Mouse (Mus musculus) forelimb bud, embryonic 11.5 days (tissue): Measurements from ENCODE around the gene Gm48551.

Source experiments
- DNase-seq: peaks from one replicate; pipeline ENCODE4 v3.0.0-alpha.2; 2012; ENCODE audit warnings: low read depth, low spot score

Gene Gm48551

DNA sequence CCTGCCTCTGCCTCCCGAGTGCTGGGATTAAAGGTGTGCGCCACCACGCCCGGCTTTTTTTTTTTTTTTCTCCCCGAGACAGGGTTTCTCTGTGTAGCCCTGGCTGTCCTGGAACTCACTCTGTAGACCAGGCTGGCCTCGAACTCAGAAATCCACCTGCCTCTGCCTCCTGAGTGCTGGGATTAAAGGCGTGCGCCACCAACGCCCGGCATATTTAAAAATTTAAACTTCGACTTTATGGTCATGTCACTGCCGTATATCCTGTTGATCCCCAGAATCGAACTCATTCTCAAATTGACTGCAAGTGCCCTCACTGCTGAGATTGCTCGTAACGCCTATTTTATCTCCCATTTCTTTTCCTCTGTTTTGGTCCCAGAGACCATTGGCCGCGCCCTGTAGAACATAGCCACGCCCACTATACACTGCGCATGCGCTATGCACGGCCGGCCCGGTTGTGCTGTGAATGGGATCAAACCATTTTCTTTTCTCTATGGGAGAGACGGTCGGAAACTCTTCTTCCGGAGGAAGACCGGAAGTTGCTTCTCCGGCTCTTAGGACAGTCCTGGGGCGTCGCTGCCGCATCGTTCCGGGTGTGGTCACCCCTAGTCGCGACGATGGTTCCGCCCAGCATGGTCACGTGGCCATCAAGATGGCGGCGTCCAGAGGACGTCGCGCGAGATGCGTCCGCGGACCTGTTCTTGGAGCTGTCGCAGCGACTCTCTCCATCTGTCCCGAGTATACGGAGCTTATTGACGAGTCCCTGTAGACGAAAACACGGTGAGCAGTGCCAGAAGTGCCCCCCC lies at the start of gene Gm48551, which contains the start of gene Dohh:
Gene Gm48551 (plus strand): TSS at position 665 of the 803 bp plus-strand sequence.
Gene Dohh (plus strand): TSS at position 627 of the 803 bp plus-strand sequence.
- DNase-seq = peak; percentile 97

DNA sequence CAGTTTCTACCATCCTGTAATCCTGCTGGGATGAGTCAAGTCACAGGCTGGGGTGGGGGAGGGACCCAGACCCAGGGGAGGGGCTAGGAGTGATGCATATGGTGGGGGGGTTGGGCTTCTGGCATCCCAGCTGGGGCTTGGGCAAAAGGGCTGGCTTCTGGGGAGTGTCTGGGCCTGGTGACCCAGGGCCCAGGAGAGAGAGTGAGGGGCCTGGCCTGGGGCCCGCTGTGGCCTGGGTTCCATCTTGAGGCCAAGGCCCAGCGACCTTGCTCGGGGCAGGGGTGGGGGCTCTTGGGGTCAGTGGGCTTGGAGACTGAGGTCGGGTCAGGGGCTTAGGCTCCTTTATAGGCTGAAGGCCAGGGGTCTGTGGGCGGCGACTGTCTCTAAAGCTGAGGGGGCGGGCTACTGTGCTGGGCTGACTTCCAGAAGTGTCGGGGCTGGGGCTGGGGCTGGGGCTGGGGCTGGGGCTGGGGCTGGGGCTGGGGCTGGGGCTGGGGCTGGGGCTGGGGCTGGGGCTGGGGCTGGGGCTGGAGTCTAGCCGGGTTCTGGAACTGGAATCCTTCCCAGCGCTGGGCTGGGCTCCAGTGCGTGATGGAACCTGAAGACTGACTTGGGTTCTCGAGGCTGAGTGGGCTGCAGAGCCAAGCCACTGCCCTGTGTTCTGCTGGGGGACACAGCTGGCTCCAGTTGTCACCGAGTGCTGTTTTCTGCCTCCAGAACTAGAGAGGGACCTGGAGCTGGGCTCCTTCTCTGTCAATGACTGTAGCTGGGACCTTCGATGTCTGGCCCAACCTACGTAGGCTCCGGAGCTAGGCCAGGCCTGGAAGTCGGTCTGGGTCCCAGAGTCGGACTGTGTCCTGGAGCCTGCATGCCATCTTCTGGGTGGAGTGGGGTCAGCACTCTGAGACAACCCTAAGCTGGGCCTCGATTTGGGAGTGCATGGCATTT lies 48.6 kb upstream of the Gm48551 start:
- DNase-seq = no peak

DNA sequence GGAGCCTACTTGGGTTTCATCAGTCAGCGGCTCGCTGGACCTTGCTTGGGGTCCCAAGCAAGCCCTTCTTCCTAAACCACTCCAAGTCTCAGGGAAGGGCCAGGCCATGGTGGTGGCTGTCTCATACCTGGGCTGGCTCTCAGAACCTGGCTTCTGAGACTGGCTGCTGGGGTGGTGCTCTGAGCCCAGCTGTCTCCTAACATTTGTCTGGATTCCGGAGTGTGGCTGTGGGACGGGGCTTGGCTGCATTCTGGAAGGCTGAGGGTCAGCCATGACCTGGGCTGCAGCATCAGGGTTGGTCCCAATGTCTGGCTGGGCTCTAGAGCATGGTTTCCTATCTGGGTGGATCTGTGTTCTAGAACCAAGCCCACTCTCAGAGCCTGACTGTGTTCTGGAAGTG lies 47.7 kb upstream of the Gm48551 start:
- DNase-seq = no peak

DNA sequence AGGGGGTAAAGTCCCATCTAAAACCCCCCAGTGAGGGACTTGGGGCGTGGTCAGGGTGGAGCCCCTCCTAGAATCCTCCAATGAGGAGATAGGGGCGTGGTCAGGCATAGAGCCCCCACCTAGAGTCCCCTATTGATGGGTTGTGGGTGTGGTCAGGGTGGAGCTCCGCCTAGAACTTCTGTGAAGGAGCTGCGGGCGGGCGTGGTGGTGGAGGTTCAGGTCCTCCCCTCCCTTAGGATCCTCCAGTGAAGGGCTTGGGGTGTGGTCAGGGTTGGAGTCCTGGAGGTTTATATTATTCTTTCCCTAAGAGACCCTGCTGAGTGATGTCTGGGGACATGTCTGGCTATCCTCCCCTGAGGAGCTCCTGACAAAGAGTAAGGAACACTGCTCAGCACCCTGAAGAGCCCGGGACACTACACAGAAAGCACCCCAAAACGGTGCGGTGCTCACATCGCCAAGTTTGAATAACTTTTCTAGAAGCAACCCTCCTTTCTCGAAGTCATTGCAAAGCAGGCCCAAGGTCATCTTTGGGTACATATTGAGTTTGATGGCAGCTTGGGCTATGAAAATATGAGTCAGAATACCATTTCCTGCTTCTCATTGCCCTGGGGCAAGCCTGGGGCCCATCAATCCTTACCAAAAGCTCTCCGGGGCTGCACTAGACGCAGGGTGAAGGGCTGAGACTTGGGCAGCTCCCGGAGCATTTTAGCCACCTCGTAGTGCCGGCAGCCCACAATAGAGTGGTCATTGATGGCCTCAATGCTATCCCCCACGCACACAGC lies 43.5 kb upstream of the Gm48551 start:
- no peak for DNase-seq

DNA sequence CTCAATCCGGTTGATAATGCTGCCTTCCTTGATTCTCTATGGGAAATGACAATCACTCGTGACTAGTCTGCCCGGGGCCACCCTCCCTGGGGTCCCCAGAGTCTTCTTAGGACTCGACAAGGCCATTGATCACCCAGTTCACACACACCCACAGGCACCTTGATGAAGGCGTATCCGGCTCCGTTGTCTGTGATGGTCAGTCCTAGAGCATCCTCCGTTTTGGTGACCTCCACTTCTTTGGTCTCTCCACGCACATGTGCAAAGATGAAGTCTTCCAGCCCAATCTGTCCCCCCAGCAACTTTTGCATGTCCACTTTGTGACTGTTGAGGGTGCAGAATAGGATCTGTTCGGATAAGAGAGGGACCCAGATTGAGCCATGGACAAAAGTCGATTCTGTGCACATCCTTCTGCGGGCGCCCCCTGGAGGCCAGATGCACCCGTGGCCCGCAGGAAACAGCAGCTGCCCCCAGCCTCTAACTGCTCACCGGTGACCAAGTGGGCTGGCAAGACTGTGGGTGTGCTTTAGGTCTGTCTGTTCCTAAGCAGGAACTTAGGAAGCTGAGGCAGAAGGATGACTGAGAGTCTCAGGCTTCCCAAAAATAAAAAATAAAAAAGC lies 42.8 kb upstream of the Gm48551 start:
- no peak for DNase-seq

DNA sequence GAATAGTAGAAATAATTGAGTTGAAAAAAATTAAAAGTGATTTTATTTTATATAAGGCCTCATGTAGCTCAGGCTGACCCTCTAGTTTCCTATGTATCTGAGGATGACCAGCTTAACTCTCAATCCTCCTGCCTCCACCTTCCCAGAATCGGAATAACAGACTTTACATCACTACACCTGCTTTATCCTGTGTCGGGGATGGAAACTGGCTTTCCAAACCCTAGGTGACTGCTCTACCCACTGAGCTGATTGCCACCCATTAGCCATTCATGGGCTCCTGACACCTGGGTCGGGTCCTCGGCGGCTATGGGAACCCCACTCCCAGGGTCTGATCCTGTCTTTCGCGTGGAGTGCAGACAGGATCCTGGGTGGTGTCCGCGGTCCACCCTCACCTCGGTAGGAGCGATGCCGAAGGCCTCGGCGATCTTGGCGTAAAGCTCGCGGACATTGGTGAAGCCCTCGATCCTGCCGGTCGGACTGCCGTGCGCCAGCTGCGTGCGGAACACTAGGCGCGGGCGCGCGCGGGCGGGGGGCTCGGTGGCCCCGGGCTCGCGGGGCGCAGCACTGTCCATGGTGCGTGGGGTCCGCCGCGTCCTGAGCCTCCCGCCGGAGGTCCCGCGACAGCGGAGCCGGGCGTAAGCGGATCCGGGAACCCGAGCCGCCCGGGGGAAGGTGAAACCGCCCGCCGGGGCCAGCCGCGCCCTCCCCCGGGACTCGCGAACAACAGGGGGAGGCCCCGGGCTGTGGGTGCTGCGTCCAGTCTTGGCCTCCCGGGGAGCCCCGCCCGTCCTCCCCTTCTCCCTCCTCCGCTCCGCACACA lies 41.4 kb upstream of the Gm48551 start, which contains the start of gene Gipc3:
Gene Gipc3 (minus strand): TSS at position 581 of the 820 bp plus-strand sequence.
- no peak for DNase-seq

DNA sequence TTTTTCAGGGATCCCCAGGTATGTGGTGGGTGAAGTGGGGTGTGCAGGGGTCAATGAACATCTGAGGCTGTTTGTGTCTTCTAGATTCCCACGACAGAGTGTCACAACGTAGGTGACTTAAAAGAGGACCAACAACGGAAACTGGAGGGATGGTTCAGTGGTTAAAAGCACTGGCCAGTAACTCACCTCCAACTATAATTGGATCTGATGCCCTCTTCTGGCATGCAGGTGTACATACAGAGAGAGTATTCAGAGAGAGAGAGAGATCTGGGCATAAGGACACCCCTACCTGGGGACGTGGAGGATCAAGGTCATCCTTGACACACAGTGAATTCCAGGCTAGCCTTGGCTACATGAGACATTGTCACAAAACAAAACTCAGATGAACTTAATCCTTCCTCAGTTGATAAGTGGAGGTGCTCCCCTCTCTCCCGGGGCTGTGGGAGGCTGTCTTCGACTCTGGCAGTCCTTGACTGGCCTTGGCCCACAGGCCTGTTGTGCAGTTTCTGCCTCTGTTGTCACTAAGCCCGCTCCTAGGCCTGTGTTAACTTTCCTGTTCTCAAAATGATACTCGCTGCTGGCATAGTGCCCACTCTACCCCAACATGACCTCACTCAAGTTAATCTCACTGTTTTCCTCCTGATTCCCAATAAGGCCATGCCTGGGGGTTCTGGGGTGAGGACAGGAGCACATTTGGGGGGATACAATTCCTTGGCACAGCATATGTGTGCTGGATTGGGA lies 39.7 kb upstream of the Gm48551 start:
- no peak for DNase-seq

DNA sequence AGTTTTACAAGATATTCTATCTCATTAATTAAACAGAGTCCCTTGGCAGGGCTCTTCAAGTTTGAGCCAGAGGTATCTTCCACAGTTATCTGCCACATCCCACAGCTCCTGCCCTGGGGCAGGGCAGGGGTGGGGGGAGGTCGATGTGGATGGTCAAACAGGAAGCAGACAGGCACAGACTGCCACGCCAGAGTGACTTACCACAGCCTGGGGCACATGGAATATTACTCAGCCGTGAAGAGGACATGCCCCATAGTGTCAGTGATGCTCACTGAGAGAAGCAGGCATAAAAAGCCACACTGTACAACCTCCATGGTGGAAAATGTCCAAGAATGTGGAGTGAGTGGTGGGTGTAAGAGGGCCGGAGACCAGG lies 39.1 kb upstream of the Gm48551 start:
- no peak for DNase-seq

DNA sequence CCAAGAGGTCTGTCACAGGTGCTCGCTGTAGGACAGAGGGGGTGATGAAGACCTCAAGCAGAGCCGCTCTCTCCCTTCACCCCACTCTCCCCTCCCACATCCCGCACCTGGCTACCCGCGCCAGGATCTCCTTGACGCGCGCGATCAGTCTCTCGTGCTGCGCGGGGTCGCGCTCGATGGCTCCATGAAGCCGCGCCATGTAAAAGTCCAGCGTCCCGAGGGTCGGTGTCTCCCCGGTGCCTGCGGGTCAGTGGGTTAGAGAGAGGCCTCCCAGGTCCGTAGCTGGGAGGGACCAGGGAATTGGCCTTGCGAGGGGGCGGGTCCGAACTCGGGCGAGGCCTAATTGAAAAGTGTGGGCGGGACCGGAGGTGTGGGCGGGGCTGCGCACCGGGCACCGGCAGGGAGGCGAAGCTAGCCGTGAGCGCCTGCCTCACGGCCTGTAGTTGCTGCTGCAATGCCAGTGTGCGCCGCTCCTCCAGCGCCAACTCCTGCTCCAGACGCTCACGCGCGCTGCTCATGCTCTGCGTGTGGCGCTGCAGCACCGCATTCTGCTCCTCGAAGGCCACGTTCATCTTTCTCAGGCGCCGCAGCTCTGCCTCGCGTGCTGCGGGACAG lies 37.7 kb upstream of the Gm48551 start:
- DNase-seq = peak; percentile 67

DNA sequence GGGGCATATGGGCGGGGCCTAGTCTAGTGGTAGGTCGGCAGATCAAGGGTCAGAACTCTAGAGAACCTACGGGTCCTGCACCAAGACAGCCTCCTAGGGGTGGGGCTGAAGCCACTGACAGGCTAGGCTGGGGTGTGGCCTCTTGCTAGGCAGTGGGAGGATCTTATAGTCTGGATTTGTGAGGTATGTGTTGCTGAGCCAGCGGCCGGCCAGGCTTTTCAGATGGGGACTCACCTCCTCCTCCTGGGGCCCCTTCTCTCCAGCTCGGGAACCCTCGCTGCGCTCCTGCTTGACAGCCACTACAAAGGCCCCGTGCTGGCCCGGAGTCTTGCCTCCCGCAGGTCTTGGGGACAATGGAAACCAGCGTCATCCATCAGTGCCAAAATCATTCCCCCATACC lies 35.1 kb upstream of the Gm48551 start:
- no peak for DNase-seq

DNA sequence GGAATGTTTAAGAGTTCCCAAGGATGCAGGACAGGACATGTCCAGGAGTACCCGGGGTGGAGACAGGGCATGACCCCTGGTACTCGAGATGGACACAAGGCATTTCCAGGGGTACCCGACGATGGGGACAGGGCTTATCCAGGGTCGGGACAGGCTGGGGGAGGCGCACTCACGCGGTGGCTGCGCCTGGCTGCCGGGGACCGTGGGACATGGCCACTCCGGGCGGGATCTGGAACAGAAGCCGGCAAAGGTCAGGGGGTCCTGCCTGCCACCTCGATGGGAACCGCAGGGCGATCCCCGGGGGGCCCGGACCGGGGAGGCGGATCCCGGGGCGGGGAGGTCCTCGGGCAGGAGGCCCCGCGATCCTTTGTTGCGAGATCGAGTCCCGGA lies 34.3 kb upstream of the Gm48551 start:
- DNase-seq = no peak

DNA sequence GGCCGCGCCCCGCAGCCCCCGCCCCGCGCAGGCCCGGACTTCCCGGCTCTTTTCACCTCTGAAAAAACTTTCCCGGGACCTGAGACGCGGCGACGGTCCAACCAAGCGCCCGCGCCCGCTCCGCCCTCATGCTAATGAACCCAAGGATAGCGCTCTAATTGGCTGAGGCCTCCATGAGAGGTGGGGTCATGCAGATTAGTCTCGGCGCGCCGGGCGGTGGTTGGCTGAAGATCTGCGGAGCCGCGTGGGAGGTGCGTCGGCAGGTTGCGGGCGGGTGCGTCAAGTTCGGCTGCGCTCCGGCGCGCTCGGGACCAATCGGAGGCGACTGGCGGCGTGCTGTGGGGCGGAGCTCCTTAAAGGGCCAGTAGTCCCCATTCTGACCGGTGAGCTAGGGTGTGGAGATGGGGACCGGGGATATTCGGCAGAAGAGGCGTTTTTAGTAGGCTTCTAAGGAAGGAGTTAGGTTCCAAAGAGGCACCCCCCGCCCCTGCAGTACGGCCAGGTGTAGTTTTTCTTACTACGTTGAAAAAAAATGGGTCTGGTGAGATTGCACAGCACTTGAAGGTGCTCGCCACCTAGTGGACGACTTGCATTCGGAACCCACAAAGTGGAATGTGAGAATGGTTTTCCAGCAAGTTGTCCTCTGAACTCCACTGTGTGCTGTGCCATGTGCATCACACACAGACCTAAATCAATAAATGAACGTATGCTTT lies 33.8 kb upstream of the Gm48551 start, which contains the start of gene Hmg20b:
Gene Hmg20b (minus strand): TSS at position 130 of the 713 bp plus-strand sequence.
- peak; percentile 98 for DNase-seq

DNA sequence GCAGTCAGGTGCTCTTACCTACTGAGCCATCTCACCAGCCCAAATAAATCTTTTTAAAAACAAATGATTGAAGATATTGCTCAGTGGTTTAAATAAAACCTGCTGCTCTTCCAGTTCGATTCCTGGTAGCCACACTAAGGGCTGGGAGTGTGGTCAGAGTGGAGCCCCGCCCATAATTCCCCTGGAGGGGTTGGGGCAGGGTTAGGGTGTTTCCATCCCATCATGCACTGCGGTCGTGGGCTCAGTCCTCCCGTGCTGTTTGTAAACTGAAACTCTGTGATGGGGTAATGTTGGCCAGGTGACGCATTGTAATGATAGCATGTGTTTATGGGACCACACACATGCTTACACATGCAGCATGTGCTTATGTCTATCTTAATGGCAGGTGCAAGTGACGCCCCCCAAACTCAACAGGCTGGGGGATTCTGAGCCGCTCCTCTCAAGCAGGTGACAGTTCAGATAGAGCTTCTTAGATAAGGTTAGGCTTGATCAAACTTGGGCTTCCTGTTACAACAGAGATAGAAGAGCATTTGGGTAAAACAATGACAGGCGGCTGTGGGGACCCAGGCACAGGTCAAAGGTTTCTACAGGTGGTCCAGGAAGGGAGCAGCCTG lies 32.5 kb upstream of the Gm48551 start:
- no peak for DNase-seq

DNA sequence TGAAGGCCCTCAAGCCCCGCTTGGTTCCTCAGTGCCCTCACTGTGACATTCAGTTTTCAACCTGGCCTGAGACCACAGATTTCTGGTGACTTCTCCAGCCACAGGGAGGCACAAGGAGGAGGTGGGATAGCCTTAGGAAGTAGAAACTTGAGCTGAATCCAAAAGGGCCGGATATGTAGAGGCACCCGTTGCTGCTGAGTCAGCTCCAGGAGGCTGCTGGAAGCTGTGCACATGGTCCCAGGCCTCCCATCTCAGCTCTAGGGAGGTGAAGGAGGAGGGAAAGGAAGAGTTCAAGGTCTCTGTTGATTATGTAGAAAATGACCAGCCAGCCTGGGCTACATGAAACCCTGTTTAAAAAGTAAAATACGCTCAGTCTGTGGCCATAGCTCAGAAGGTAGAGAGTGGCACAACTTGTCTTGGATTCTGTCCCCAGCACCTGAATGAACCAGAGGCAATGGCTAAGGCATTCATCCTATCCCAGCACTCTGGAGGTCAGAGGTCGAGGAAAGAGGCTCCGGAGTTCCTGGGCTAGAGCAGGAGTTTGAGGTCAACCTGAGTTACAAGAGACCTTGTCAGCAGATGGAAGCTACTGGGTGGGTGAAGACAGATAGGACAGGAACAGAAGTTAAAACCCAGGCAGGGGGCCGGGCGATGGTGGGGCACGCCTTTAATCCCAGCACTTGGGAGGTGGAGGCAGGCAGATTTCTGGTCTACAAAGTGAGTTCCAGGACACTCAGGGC lies 29.4 kb upstream of the Gm48551 start:
- DNase-seq = no peak

DNA sequence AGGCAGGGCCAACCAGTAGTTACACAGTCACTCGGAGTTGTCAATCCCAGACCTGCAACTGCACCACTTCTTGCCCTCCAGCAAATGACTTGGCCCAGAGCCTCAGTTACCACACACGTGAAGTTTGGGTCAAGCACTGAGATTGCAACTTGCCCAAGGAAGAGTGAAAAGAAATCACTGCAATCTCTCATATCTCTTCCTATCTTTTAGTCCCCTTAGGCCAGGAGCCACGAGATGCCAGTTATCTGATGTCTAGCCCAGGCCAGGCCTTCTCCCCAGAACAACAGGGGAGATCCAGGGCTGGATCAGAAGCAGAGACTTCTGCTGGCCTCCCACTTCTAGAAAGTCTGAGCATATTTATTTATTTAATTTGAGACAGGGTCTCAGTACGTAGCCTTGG lies 28.7 kb upstream of the Gm48551 start:
- no peak for DNase-seq

DNA sequence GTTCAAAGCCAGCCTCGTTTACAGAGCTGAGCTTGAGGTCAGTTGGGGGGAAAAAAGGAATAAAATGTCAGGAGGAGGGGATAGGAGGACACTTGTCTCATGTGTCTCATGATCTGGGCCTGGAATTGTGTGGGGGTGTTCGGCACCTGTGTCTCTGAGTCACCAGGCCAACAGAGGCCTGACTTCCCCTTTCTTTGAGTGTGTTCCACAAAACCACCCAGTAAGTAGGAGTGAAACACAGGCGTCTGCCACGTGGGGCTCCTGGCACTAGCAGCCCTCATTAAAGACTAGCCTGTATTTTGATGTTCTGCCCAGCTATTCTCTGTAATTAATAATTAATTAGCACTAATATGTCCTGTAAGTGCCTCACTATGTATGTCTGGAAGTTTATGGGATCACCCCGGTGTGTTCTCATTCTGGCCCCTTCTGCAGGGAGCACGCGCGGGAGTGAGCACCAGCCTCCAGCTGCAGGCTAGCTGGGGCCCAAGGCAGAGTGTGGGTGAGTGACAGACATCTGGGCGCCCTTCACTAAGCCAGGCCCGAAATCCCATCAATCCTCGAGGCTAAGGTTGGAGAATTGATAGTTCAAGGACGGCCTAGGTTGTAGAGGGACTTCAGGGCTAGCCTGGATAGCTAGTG lies 27.8 kb upstream of the Gm48551 start:
- no peak for DNase-seq
